Mouse (Mus musculus) midbrain, embryonic 13.5 days (tissue): ENCODE data around the gene Rassf8. TPM values are rescaled to one million over a fixed set of nuclear protein-coding genes. Genes with fewer than 3 reads are reported as not detected.

Source experiments
- ATAC-seq: fragments of 200-750 bp; cut with Nextera tagmentation; 2 replicates; pipeline ENCODE4 v1.8.0; 2017; ENCODE audit warnings: mild to moderate bottlenecking, moderate TSS enrichment, moderate library complexity
- H3K27ac ChIP-seq: fragments of 300-500 bp; sonication (generic); 2 replicates; pipeline ENCODE4 v1.5.1; 2015; ENCODE audit warnings: inconsistent platforms, mild to moderate bottlenecking, moderate library complexity
- H3K27me3 ChIP-seq: fragments of 300-500 bp; sonication (generic); 2 replicates; pipeline ENCODE4 v1.6.1; 2015; ENCODE audit warnings: mild to moderate bottlenecking, inconsistent platforms
- H3K36me3 ChIP-seq: fragments of 300-500 bp; sonication (generic); 2 replicates; pipeline ENCODE4 v1.6.1; 2015; ENCODE audit warnings: mild to moderate bottlenecking, inconsistent platforms
- H3K4me1 ChIP-seq: fragments of 300-500 bp; sonication (generic); replicated peaks from 2 replicates; pipeline ENCODE4 v1.6.1; 2015; ENCODE audit warnings: inconsistent platforms
- H3K4me2 ChIP-seq: fragments of 300-500 bp; sonication (generic); replicated peaks from 2 replicates; pipeline ENCODE4 v1.6.1; 2015; ENCODE audit warnings: moderate library complexity, mild to moderate bottlenecking, inconsistent platforms
- H3K4me3 ChIP-seq: fragments of 300-500 bp; sonication (generic); replicated peaks from 2 replicates; pipeline ENCODE4 v1.5.1; 2015; ENCODE audit warnings: mild to moderate bottlenecking, inconsistent platforms
- H3K9ac ChIP-seq: fragments of 300-500 bp; sonication (generic); replicated peaks from 2 replicates; pipeline ENCODE4 v1.6.1; 2015; ENCODE audit warnings: mild to moderate bottlenecking, inconsistent platforms
- H3K9me3 ChIP-seq: fragments of 300-500 bp; sonication (generic); 2 replicates; pipeline ENCODE4 v1.6.1; 2016; ENCODE audit warnings: mild to moderate bottlenecking, inconsistent platforms
- WGBS: fragments of 180-500 bp; shearing (Covaris S2); methylation state at CpG from one replicate; pipeline ENCODE4 v1.1.7; 2015; 5-methylcytosine and 5-hydroxymethylcytosine counted together
- polyA plus RNA-seq: library from polyadenylated mRNA; unstranded; fragments of >200 nt; fragmentation: Nextera tagmentation; extraction: Ambion mirVana; gene quantifications from 2 replicates; pipeline ENCODE4 v1.2.1, GENCODE M21; 2015

Rassf8 gene
- polyA plus RNA-seq, 1 experiment from 2014 or later = 3.9 TPM

DNA sequence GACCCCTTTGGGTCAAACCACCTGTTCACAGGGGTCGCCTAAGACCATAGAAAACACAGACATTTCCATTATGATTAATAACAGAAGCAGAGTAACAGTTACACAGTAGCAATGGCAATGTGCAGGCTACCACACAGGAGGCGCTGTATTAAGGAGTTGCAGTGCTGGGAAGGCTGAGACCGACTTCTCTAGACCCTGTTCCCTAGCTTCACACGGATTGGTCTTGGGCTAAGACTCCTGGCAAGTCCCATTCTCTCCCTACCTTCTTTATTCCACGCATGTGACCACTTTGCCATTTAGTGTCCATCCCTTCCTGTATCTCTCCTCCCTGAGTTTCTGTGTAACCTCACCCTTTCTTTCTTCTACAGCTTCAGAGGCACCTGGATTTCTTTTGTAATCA is 19.6 kb upstream of the Rassf8 start:
- no peak overlapping the region for H3K9ac ChIP-seq
- no peak overlapping the region for H3K27ac ChIP-seq
- no peaks in the 10 kb centered on the region for H3K9me3 ChIP-seq
- H3K4me3 ChIP-seq = no peak overlapping the region
- H3K27me3 ChIP-seq = no peaks in the 10 kb centered on the region
- 56% methylated on average over 5 of the region's 5 CpGs for WGBS
- no peaks in the 10 kb centered on the region for H3K36me3 ChIP-seq
- no peak for ATAC-seq
- no peak overlapping the region for H3K4me2 ChIP-seq
- no peaks in the 10 kb centered on the region; the same call in 1 of the 2 replicates for H3K4me1 ChIP-seq

DNA sequence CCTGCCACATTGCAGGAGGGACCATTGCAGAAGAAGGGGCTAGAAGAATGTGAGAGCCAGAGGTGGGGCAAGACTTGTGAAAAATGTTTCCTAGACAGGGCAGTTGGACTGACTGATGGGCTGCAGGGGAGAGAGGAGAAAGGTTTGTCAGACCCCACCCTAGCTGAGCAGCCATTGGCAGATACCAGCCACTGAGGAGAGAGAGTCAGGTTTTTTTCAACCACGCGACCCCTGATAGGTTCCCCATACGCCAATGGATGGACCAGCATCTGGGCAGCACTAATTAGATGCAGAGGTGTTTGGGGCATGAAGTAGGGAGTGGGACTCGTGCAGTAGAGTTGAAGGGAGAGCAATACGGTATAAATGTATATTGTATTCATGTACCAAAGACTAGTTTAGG is 13.7 kb upstream of the Rassf8 start:
- H3K27me3 ChIP-seq = no peaks in the 10 kb centered on the region
- no peak overlapping the region for H3K9ac ChIP-seq
- H3K27ac ChIP-seq = no peak overlapping the region
- H3K4me1 ChIP-seq = peaks cover 8% of the 10 kb centered on the region; the same call in 1 of the 2 replicates
- no peak for ATAC-seq
- no peaks in the 10 kb centered on the region for H3K9me3 ChIP-seq
- 62% methylated on average over 5 of the region's 5 CpGs for WGBS
- no peaks in the 10 kb centered on the region for H3K36me3 ChIP-seq
- H3K4me2 ChIP-seq = no peak overlapping the region
- H3K4me3 ChIP-seq = no peak overlapping the region

DNA sequence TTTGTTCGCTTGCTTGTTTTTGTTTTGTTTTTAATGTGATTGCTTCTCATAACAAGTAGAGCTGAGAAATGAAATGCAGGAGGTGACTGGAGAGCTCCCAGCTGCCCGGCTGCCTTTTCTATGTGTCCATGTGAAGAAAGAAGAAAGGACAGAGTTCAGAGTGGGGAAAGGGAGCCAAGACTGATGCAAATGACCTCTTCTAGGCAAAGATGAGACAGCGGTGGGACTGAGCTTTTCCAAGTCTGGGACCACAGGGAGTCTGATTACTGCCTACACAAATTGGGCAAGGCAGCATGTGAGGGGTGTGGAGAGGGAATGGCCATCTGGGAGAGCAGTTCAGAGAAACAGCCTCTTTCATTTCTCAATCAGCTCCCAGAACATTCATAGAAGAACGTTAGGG is 13.3 kb upstream of the Rassf8 start:
- Histone ChIP-seq H3K36me3 (no peaks in the 10 kb centered on the region), H3K27ac (no peak overlapping the region), H3K27me3 (no peaks in the 10 kb centered on the region), H3K9me3 (no peaks in the 10 kb centered on the region), H3K9ac (no peak overlapping the region), H3K4me1 (peaks cover 8% of the 10 kb centered on the region; the same call in 1 of the 2 replicates), H3K4me3 (no peak overlapping the region), H3K4me2 (no peak overlapping the region)
- no peak for ATAC-seq
- 65% methylated on average over 4 of the region's 4 CpGs for WGBS

DNA sequence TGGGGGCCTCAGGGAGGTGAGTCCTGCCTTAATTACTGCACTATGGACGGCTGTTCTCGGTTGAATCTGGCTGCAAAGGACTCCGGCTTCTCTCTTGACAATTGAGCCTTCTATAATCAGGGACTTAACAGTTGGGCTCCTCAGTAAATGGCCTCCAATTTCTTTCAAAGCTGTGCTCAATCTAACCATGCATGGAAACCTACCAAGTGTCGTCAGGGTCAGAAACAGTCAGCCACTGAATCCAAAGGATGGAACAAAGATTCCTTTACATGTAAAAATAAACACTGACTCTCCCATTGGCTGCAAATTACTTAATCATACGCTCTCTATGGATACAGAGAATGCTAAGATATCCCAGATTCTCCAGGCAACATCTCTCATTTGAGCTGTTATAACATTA is 12.6 kb upstream of the Rassf8 start:
- H3K4me2 ChIP-seq = no peak overlapping the region

DNA sequence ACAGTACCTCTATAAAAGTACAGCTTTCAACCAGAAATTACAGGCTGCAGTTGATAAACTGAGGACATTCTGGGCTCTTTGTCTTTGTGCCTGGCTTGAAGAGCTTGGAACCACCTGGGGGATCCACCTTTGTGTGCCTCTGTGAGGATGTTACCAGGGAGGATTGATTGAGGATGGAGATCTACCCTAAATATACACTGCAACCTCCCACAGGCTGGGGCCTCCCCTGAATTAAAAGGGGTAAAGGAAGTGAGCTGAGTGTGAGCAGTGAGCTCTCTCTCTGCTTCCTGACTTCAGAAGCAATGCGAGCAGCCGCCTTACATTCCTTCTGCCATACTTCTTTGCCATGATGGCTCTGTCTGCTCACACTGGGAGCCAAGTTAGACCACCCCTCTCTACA is 10.4 kb upstream of the Rassf8 start:
- Histone ChIP-seq H3K27ac (no peak overlapping the region), H3K27me3 (no peaks in the 10 kb centered on the region), H3K36me3 (no peaks in the 10 kb centered on the region), H3K4me3 (no peak overlapping the region), H3K9ac (no peak overlapping the region), H3K4me2 (no peak overlapping the region), H3K4me1 (peaks cover 8% of the 10 kb centered on the region; the same call in 1 of the 2 replicates), H3K9me3 (no peaks in the 10 kb centered on the region)
- ATAC-seq = no peak
- WGBS = 92% methylated on average over 2 of the region's 2 CpGs

More for the DNA sequence above, 12.6 kb upstream of the Rassf8 start:
- H3K9me3 ChIP-seq = no peaks in the 10 kb centered on the region
- H3K9ac ChIP-seq = no peak overlapping the region
- no peaks in the 10 kb centered on the region for H3K36me3 ChIP-seq
- H3K27me3 ChIP-seq = no peaks in the 10 kb centered on the region
- WGBS = 39% methylated on average over 5 of the region's 5 CpGs
- peaks cover 8% of the 10 kb centered on the region; the same call in 1 of the 2 replicates for H3K4me1 ChIP-seq
- ATAC-seq = no peak
- H3K4me3 ChIP-seq = no peak overlapping the region
- no peak overlapping the region for H3K27ac ChIP-seq

DNA sequence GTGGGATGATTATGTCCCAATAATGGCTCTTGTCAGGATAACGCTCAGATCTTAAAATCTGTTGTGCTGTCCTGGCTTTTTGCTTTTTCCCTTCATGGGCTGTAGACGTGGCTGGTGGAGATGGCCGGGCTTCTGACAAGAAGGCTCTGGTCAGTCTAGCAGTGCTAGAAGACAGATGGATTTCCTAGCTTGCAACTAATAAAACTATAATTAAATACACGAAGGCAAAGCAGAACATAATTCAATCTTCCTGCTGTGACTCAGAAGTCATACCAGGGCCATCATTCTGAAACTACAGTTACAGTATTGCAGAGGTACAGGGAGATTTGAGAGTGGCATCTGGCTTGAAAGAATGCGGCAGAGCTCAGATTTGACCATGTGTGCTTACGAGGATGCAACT is 7.3 kb upstream of the Rassf8 start:
- 88% methylated on average over 6 of the region's 6 CpGs for WGBS
- H3K27ac ChIP-seq = no peak overlapping the region
- no peaks in the 10 kb centered on the region for H3K9me3 ChIP-seq
- no peak overlapping the region for H3K4me2 ChIP-seq
- peaks cover 4% of the 10 kb centered on the region; the same call in 1 of the 2 replicates for H3K27me3 ChIP-seq
- H3K9ac ChIP-seq = no peak overlapping the region
- no peaks in the 10 kb centered on the region for H3K4me1 ChIP-seq
- no peak for ATAC-seq
- no peak overlapping the region for H3K4me3 ChIP-seq
- H3K36me3 ChIP-seq = no peaks in the 10 kb centered on the region

DNA sequence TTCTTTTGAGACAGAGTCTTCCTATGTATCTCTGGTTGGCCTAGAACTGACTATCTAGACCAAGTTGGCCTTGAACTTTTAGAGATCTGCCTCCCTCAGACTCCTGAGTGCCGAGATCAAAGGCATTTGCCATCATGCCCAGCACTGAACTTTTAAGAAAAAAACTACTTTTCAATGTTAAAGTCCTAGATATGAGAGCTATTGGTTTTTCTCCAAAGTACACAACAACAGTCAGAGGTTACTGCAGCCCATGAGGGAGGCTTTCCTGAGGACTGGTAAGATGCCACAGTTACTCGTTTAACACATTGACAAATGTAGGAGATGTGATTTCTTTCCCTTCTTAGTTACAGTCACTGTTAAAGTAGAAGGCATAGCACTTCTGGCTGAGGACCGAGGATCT is 6.5 kb upstream of the Rassf8 start:
- no peak overlapping the region for H3K27ac ChIP-seq
- H3K9me3 ChIP-seq = no peaks in the 10 kb centered on the region
- H3K36me3 ChIP-seq = no peaks in the 10 kb centered on the region
- peaks cover 5% of the 10 kb centered on the region; the same call in 1 of the 2 replicates for H3K27me3 ChIP-seq
- 85% methylated on average over 3 of the region's 3 CpGs for WGBS
- no peak for ATAC-seq
- no peak overlapping the region for H3K4me2 ChIP-seq
- no peak overlapping the region for H3K4me3 ChIP-seq
- no peak overlapping the region for H3K9ac ChIP-seq
- no peaks in the 10 kb centered on the region for H3K4me1 ChIP-seq

DNA sequence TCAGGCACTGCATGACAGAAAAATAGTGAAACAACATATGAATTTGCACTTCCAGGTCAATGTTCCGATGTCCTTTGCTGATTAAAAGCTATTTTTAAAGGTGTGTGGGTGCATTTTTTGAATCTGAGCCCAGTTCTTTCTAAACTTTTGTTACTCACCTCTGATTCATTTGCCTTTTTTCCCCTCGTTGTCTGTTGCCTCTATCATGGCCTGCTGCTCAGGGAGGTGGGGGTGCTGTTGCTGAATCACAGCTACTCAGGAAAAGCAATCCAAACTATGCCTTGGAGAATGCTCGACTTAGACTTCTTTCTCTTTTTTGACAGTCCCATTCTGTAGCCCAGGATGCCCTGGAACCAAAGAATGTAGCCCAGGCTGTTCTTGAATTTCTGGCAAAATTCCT is 1.3 kb upstream of the Rassf8 start:
- H3K4me3 ChIP-seq = 0 out of 2 replicates have a peak overlapping the region, but pooled peaks have one; percentile 71
- H3K9ac ChIP-seq = no peak overlapping the region
- no peak overlapping the region for H3K4me2 ChIP-seq
- H3K4me1 ChIP-seq = peaks cover 17% of the 10 kb centered on the region
- H3K36me3 ChIP-seq = no peaks in the 10 kb centered on the region
- H3K27me3 ChIP-seq = peaks cover 9% of the 10 kb centered on the region; the same call in 1 of the 2 replicates
- H3K27ac ChIP-seq = no peak overlapping the region
- 43% methylated on average over 3 of the region's 3 CpGs for WGBS
- no peaks in the 10 kb centered on the region for H3K9me3 ChIP-seq
- ATAC-seq = no peak

DNA sequence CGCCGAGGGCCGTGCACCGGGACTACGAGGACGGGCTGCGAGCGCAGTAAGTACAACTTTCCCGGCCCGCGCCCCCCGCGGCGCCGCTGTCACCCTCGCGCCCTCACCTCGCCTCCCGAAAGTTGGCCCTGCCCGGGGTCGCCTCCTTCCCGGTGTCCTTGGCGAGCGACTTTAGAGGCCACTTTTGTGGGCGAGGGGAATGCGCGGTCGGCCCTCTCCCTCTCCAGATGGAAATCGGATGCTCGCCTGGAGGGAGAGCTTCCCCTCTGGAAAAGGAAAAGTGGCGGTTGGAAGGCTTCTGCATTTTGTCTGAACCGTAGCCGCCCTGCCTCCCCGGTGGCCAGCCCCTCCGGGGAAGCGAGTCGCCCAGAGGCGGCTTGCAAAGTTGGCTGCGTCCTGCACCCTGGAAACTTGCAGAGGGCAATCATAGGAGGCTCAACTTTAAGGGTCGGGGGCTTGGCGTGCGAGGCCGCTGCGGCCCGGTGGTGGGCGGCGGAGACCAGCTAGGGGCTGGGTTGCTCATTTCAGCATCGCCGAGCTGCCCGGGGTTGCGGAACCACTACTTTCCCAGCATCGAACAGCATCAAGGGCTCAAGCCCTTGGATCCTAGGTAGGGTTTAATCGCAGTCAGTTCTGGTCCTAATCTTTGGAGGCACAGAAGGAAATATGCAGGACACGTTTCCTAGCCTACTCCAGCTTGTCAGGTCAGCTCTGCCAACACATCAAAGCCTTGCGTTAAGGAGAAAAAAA is 548 bp downstream of the Rassf8 start:
- peak overlapping the region; percentile 71 for H3K4me3 ChIP-seq
- peak overlapping the region; percentile 78 for H3K9ac ChIP-seq
- under 1% methylated on average over 55 of the region's 55 CpGs for WGBS
- peak overlapping the region; percentile 82 for H3K27ac ChIP-seq
- no peak; the same call in none of the 2 replicates for ATAC-seq
- peaks cover 9% of the 10 kb centered on the region; the same call in 1 of the 2 replicates for H3K27me3 ChIP-seq
- H3K36me3 ChIP-seq = no peaks in the 10 kb centered on the region
- H3K4me1 ChIP-seq = peaks cover 17% of the 10 kb centered on the region
- H3K9me3 ChIP-seq = no peaks in the 10 kb centered on the region
- peak overlapping the region; percentile 87 for H3K4me2 ChIP-seq

DNA sequence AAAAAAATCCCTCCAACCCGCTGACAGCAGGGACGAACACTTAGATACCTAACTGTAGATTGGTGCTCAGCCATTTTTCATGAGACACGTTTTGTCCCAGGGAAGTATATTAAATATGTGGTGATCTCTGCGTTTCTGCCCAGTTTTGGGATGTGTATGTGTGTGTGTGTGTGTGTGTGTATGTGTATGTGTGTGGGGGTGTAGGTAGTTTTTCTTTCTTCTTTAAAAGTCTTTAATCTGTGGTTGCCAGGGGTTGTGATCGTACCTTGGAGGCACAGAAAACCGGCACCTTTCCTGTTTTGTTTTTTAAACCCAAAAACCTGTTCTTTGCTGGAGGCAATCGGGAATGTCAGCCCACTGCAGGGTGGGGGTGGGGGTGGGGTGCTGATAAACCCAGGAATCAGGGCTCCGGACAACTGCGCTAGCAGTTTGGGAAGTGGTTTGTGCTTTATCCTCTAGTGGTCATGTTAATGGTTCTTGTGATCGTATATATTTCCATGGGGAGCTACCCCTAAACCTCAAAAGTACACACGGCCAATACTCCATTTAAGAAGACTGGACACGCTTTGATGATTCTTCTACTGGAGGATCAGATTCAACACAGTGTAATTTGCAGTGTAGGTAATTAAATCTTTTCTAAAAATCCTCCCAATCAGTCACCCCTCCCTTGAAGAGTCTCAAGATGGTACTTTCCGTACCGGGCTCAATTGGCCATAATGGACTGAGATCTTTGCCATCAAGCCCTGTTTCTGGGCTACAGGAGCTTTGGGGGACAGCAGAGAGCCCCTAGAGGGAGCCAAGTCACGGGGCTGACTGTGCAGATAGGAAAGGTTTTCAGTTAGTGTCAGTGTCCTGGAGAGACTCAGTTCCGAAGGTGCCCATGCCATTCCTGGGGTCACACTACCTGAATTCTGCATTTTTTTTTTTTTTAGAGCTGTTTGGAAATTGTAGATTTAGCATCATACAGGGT is 1.4 kb downstream of the Rassf8 start:
- peak overlapping the region; percentile 82; the same call in 1 of the 2 replicates for H3K27ac ChIP-seq
- peak overlapping the region; percentile 87 for H3K4me2 ChIP-seq
- H3K4me3 ChIP-seq = peak overlapping the region; percentile 71
- 13% methylated on average over 16 of the region's 16 CpGs for WGBS
- no peak for ATAC-seq
- peaks cover 9% of the 10 kb centered on the region; the same call in 1 of the 2 replicates for H3K27me3 ChIP-seq
- H3K4me1 ChIP-seq = peaks cover 17% of the 10 kb centered on the region
- H3K36me3 ChIP-seq = no peaks in the 10 kb centered on the region
- H3K9ac ChIP-seq = peak overlapping the region; percentile 78
- H3K9me3 ChIP-seq = no peaks in the 10 kb centered on the region

DNA sequence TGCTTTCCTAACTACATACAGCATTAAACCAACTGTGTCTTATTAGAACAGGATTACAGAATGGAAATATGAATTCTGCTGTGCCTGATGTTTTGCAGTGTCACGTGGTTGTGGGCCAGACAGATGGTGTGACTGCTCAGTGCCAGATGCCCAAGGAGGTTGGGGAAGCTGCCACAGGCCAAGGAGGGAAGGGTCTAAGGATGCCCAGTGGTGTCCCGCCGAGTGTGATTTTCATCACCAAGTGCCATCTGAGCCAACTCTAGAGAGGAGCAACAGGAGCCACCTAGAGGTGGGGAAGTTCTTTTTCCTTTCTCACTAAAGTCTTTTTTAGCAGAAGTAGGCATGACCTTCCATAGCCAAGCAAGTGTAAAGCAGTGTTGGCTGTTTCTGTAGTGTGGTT is 3.8 kb downstream of the Rassf8 start:
- Histone ChIP-seq H3K9me3 (no peaks in the 10 kb centered on the region), H3K27me3 (peaks cover 4% of the 10 kb centered on the region; the same call in 1 of the 2 replicates), H3K27ac (no peak overlapping the region), H3K4me2 (no peak overlapping the region), H3K9ac (no peak overlapping the region), H3K4me3 (no peak overlapping the region), H3K36me3 (no peaks in the 10 kb centered on the region), H3K4me1 (peaks cover 17% of the 10 kb centered on the region)
- WGBS = 87% methylated on average over 3 of the region's 3 CpGs
- no peak for ATAC-seq

DNA sequence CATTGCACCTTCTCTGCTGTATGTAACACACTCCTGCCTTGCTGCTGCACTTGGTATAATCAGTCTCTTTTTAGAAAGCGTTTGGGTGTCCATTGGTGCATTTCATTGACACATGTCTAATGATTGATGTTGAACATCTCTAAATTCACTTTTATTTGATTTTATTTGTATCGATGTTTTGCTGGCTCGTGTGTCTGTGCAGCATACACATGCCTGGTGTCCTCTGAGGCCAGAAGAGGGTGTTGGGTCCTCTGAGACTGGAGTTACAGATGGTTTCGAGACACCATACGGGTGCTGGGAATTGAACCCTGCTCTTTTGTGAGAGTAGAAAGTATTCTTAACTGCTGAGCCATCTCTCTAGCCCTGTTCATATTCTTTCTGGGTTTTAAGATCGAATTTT is 6.7 kb downstream of the Rassf8 start:
- no peak for ATAC-seq
- Histone ChIP-seq H3K27ac (no peak overlapping the region), H3K4me3 (no peak overlapping the region), H3K27me3 (peaks cover 4% of the 10 kb centered on the region; the same call in 1 of the 2 replicates), H3K9me3 (no peaks in the 10 kb centered on the region), H3K9ac (no peak overlapping the region), H3K4me1 (peaks cover 7% of the 10 kb centered on the region), H3K4me2 (no peak overlapping the region), H3K36me3 (no peaks in the 10 kb centered on the region)
- 84% methylated on average over 6 of the region's 6 CpGs for WGBS
